Mouse (Mus musculus) erythroblast, embryonic 14.5 days (primary cell): Measurements from ENCODE around the gene 1700012A03Rik.

ENCODE experiments used
- GATA1 ChIP-seq: IDR thresholded peaks from 2 replicates; pipeline ENCODE4 v1.6.1; 2012; ENCODE audit warnings: low read length, inconsistent platforms, mixed read lengths
- TAL1 ChIP-seq: IDR thresholded peaks from 3 replicates; pipeline ENCODE4 v1.6.1; 2012; ENCODE audit warnings: low read length, inconsistent platforms, mixed read lengths

GRCm38 (mm10) chr6:32105547-32106275, 55.7 kb downstream of the 1700012A03Rik start:
- TF ChIP-seq GATA1 (no peak), TAL1 (no peak)
